Mouse (Mus musculus) cortical plate, adult 2 months (tissue): ENCODE data around the gene Ugt1a2.

ENCODE experiments used
- CTCF ChIP-seq: fragments of 200-500 bp; IDR thresholded peaks from 2 replicates; pipeline ENCODE4 v1.5.1; 2011; ENCODE audit warnings: mild to moderate bottlenecking, control low read depth, low read length; ENCODE audit not compliant: insufficient read depth; ENCODE audit errors: extremely low read depth
- POLR2A ChIP-seq: fragments of 200-500 bp; IDR thresholded peaks from 2 replicates; pipeline ENCODE4 v1.6.1; 2011; ENCODE audit warnings: mild to moderate bottlenecking, low read length, control low read depth; ENCODE audit not compliant: insufficient read depth; ENCODE audit errors: extremely low read depth

GRCm38 (mm10) chr1:88261706-88262105, 61.3 kb downstream of the Ugt1a2 start:
- TF ChIP-seq CTCF (no peak), POLR2A (no peak)
